Mouse (Mus musculus) CH12.LX (cell line): ENCODE measurements around the gene Hist1h4b. TPM values are rescaled to one million over a fixed set of nuclear protein-coding genes. Genes with fewer than 3 reads are reported as not detected.
A peak's percentile ranks its signal among the peaks of the same experiment; 100 is the strongest.

Experiments used
- DNase-seq: peaks from one replicate; pipeline ENCODE4 v3.0.0-alpha.2; 2013; ENCODE audit errors: extremely low read depth
- H3K27ac ChIP-seq: 2 replicates; pipeline ENCODE4 v1.5.1; 2012; ENCODE audit warnings: low read depth, mild to moderate bottlenecking, control low read depth, moderate library complexity; ENCODE audit not compliant: insufficient read depth
- H3K27me3 ChIP-seq: replicated peaks from 2 replicates; pipeline ENCODE3; 2012; ENCODE audit warnings: inconsistent platforms
- H3K36me3 ChIP-seq, 2 experiments: replicated peaks in 1 of 2; 2 replicates each; pipeline versions ENCODE3 to v1.6.1; 2012; ENCODE audit warnings: inconsistent platforms in 1 of 2, low read length in 1 of 2, mild to moderate bottlenecking in 1 of 2, mixed read lengths in 1 of 2, moderate library complexity in 1 of 2; ENCODE audit not compliant: control insufficient read depth in 1 of 2, insufficient read depth in 1 of 2
- H3K4me1 ChIP-seq, 2 experiments: 2 replicates each; pipeline ENCODE4 v1.6.1; 2012; ENCODE audit warnings: inconsistent platforms in 1 of 2, moderate library complexity in 1 of 2; ENCODE audit not compliant: insufficient read depth in 2 of 2, control insufficient read depth in 1 of 2
- H3K4me2 ChIP-seq: 2 replicates; pipeline ENCODE4 v1.6.1; 2012; ENCODE audit warnings: low read depth, mild to moderate bottlenecking, control low read depth; ENCODE audit not compliant: poor library complexity, insufficient read depth, severe bottlenecking
- H3K4me3 ChIP-seq, 3 experiments: fragments of 150-350 bp in 1 of 3; sonication (generic) in 1 of 3; replicated peaks in 1 of 3; 2 replicates each; pipeline versions ENCODE3 to v1.5.1; 2011 to 2012; ENCODE audit warnings: low read depth in 2 of 3, low read length in 2 of 3, mild to moderate bottlenecking in 2 of 3, moderate library complexity in 2 of 3, control low read depth in 1 of 3, improper control_type of control experiment in 1 of 3, inconsistent platforms in 1 of 3, mixed read lengths in 1 of 3; ENCODE audit not compliant: poor library complexity in 1 of 3
- H3K79me2 ChIP-seq: replicated peaks from 2 replicates; pipeline ENCODE4 v1.6.1; 2012; ENCODE audit warnings: mild to moderate bottlenecking, moderate library complexity; ENCODE audit not compliant: control insufficient read depth, poor library complexity, insufficient read depth, severe bottlenecking; ENCODE audit errors: extremely low read depth
- H3K9ac ChIP-seq: 2 replicates; pipeline ENCODE4 v1.6.1; 2012; ENCODE audit warnings: low read depth, mild to moderate bottlenecking, control low read depth, moderate library complexity; ENCODE audit not compliant: insufficient read depth
- H3K9me3 ChIP-seq: replicated peaks from 2 replicates; pipeline ENCODE3; 2012; ENCODE audit warnings: low read length, inconsistent platforms, mixed read lengths
- BHLHE40 ChIP-seq: IDR thresholded peaks from 2 replicates; pipeline ENCODE4 v1.6.1; 2011; ENCODE audit warnings: mild to moderate bottlenecking, low read depth, low read length, improper control_type of control experiment
- CHD1 ChIP-seq: IDR thresholded peaks from 2 replicates; pipeline ENCODE4 v1.6.1; 2012; ENCODE audit warnings: low read depth, low read length, improper control_type of control experiment, inconsistent platforms
- CHD2 ChIP-seq: IDR thresholded peaks from 2 replicates; pipeline ENCODE4 v1.6.1; 2011; ENCODE audit warnings: low read length, improper control_type of control experiment
- CTCF ChIP-seq, 2 experiments: IDR thresholded peaks in 1 of 2; conservative IDR thresholded peaks in 1 of 2; 2 replicates each; pipeline ENCODE4 v1.5.1; 2011 to 2012; ENCODE audit warnings: low read depth in 2 of 2, low read length in 2 of 2, improper control_type of control experiment in 1 of 2, inconsistent platforms in 1 of 2, mild to moderate bottlenecking in 1 of 2, moderate library complexity in 1 of 2
- E2F4 ChIP-seq: IDR thresholded peaks from 2 replicates; pipeline ENCODE4 v1.6.1; 2011; ENCODE audit warnings: low read depth, low read length, improper control_type of control experiment; ENCODE audit not compliant: insufficient replicate concordance
- ELF1 ChIP-seq: IDR thresholded peaks from 2 replicates; pipeline ENCODE4 v1.6.1; 2014; ENCODE audit warnings: low read depth, mild to moderate bottlenecking, inconsistent platforms, low read length, improper control_type of control experiment
- HCFC1 ChIP-seq: IDR thresholded peaks from 2 replicates; pipeline ENCODE4 v1.6.1; 2012; ENCODE audit warnings: low read depth, mild to moderate bottlenecking, inconsistent platforms, low read length, improper control_type of control experiment
- JUND ChIP-seq: conservative IDR thresholded peaks from 2 replicates; pipeline ENCODE4 v1.6.1; 2011; ENCODE audit warnings: low read depth, low read length, improper control_type of control experiment
- KAT2A ChIP-seq: IDR thresholded peaks from 2 replicates; pipeline ENCODE4 v1.6.1; 2012; ENCODE audit warnings: low read length, improper control_type of control experiment, inconsistent platforms; ENCODE audit not compliant: insufficient replicate concordance
- MAFK ChIP-seq: IDR thresholded peaks from 2 replicates; pipeline ENCODE4 v1.6.1; 2011; ENCODE audit warnings: low read length, improper control_type of control experiment; ENCODE audit not compliant: insufficient replicate concordance
- MAX ChIP-seq: IDR thresholded peaks from 2 replicates; pipeline ENCODE4 v1.6.1; 2011; ENCODE audit warnings: low read length, improper control_type of control experiment
- MAZ ChIP-seq: IDR thresholded peaks from 2 replicates; pipeline ENCODE4 v1.6.1; 2012; ENCODE audit warnings: low read depth, mild to moderate bottlenecking, inconsistent platforms, low read length, improper control_type of control experiment, moderate library complexity
- MXI1 ChIP-seq: IDR thresholded peaks from 2 replicates; pipeline ENCODE4 v1.6.1; 2011; ENCODE audit warnings: mild to moderate bottlenecking, low read depth, low read length, improper control_type of control experiment
- NELFE ChIP-seq: IDR thresholded peaks from 2 replicates; pipeline ENCODE4 v1.6.1; 2011; ENCODE audit warnings: low read depth, low read length, improper control_type of control experiment
- NRF1 ChIP-seq: IDR thresholded peaks from 2 replicates; pipeline ENCODE4 v1.6.1; 2014; ENCODE audit warnings: low read depth, mild to moderate bottlenecking, inconsistent platforms, low read length, improper control_type of control experiment, moderate library complexity
- PAX5 ChIP-seq: IDR thresholded peaks from 2 replicates; pipeline ENCODE4 v1.6.1; 2012; ENCODE audit warnings: low read length, inconsistent platforms, mixed read lengths
- POLR2A ChIP-seq: IDR thresholded peaks from 2 replicates; pipeline ENCODE4 v1.6.1; 2011; ENCODE audit warnings: low read depth, mild to moderate bottlenecking, improper control_type of control experiment, low read length
- POLR2AphosphoS2 ChIP-seq: IDR thresholded peaks from 2 replicates; pipeline ENCODE4 v1.6.1; 2011; ENCODE audit warnings: low read depth, low read length, improper control_type of control experiment
- RAD21 ChIP-seq: IDR thresholded peaks from 2 replicates; pipeline ENCODE4 v1.6.1; 2011; ENCODE audit warnings: low read depth, mild to moderate bottlenecking, low read length, improper control_type of control experiment, moderate library complexity
- SMC3 ChIP-seq: IDR thresholded peaks from 2 replicates; pipeline ENCODE4 v1.6.1; 2011; ENCODE audit warnings: low read depth, low read length, improper control_type of control experiment
- TBP ChIP-seq: conservative IDR thresholded peaks from 2 replicates; pipeline ENCODE4 v1.6.1; 2011; ENCODE audit warnings: low read depth, low read length, improper control_type of control experiment
- TCF12 ChIP-seq: IDR thresholded peaks from 2 replicates; pipeline ENCODE4 v1.6.1; 2014; ENCODE audit warnings: low read depth, mild to moderate bottlenecking, inconsistent platforms, low read length, improper control_type of control experiment
- UBTF ChIP-seq: IDR thresholded peaks from 2 replicates; pipeline ENCODE4 v1.6.1; 2012; ENCODE audit warnings: low read depth, mild to moderate bottlenecking, inconsistent platforms, low read length, improper control_type of control experiment, moderate library complexity
- ZC3H11A ChIP-seq: IDR thresholded peaks from 2 replicates; pipeline ENCODE4 v1.6.1; 2012; ENCODE audit warnings: low read depth, mild to moderate bottlenecking, inconsistent platforms, low read length, improper control_type of control experiment
- ZMIZ1 ChIP-seq: IDR thresholded peaks from 2 replicates; pipeline ENCODE4 v1.6.1; 2012; ENCODE audit warnings: low read depth, mild to moderate bottlenecking, inconsistent platforms, low read length, improper control_type of control experiment
- dilution Hi-C: fragments of 300-500 bp; cut with MboI; formaldehyde crosslinking; loops from 2 replicates; pipeline ENCODE4 v1.14.3; 2020; ENCODE audit warnings: low sequenced_read_pairs; ENCODE audit not compliant: extremely low pct_unique_long_range_greater_than_20kb, extremely low pct_ligation_motif_present
- in situ Hi-C: fragments of 300-500 bp; cut with MboI; formaldehyde crosslinking; loops from 3 replicates; pipeline ENCODE4 v1.14.3; 2019; ENCODE audit warnings: low sequenced_read_pairs, low pct_ligation_motif_present, low pct_unique_long_range_greater_than_20kb, mixed read lengths
- polyA plus RNA-seq: library from polyadenylated mRNA; unstranded; fragments of >175 nt; gene quantifications from 2 replicates; pipeline ENCODE4 v1.2.1, GENCODE M21; 2012; ENCODE audit warnings: low read depth; ENCODE audit not compliant: insufficient read length
- total RNA-seq, 2 experiments: library from RNA; depleted of rRNA; stranded (reverse); fragments of 300-350 nt in 1 of 2; fragments of >200 nt in 1 of 2; gene quantifications; 2 replicates each; pipeline ENCODE4 v1.2.3; 2012 to 2014

Hist1h4b gene
- total and polyA plus RNA-seq, 3 experiments = 3.5 to 2,552 (median 24.8) TPM

DNA sequence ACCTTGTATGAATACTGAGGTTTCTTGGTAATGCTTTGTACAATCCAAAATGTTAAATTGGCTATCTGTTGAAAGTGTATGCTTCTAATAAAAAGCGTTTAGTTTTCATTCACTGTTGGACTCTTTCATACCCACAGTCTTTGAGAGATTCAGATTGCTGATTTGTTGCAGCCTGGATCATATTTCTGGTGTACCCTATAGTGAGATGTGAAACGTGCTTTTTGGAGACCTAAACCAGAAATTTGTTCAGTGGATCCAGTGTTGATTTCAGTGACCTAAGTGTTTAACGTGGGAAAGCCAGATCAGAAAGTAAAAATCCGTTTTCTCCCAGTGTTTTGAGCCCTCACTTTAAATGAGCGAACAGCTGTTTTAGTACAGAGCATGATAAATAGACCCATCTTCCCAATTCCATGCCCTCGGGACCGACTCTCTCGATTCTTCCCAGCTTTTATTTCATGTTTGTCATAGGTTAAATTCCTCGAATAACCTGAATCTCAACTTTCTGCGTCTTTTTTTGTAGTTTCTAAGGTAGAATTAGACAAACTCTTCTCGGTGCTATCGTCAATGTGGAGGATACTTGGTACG lies 16.5 kb upstream of the Hist1h4b start:
- Histone ChIP-seq H3K79me2 (no peaks in the 10 kb centered on the region), H3K4me1 (peaks cover 3 to 29% of the 10 kb centered on the region in 2 experiments; a peak in 3 of 4 replicates), H3K9ac (peak overlapping the region; percentile 100), H3K4me2 (peak overlapping the region; percentile 84), H3K4me3 (peak overlapping the region; percentile 54 to 74 (median 54)), H3K9me3 (no peaks in the 10 kb centered on the region), H3K27ac (peak overlapping the region; percentile 95), H3K27me3 (no peaks in the 10 kb centered on the region)
- in situ Hi-C loops = no loop called here
- peak; percentile 11; the same call in 1 of the 2 replicates for TF ChIP-seq NELFE
- TF ChIP-seq SMC3 = no peak
- TF ChIP-seq ZMIZ1 = no peak
- TF ChIP-seq, all 38 proteins: peak for 1
- no peaks in the 10 kb centered on the region for H3K36me3 ChIP-seq
- dilution Hi-C loops = loop anchor here (10.0 kb wide), 1 partner anchor 46 kb away; the partner anchor contains the start of genes Hist1h1t and Hist1h4c
- no peak for DNase-seq

DNA sequence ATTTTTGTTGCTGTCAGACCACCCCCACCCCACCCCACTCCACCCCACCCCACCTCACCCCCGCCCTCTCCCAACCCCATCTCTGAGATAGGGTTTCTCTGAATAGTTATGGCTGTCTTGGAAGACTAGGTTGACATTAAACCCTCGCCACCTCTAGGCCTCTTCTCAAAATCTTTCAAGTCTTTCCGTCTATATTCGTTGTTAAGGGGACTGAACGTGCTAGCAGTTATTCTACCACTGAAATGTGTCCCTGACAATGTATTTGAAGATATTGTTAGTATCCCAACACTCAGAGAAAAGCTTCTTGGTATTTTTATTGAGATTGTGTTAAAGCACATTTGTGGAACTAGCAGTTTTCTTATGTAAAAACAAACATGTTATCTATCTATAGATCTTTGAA lies 15.9 kb upstream of the Hist1h4b start:
- Histone ChIP-seq H3K4me1 (peaks cover 3 to 29% of the 10 kb centered on the region in 2 experiments; a peak in 3 of 4 replicates), H3K4me2 (peak overlapping the region; percentile 84), H3K9me3 (no peaks in the 10 kb centered on the region), H3K79me2 (no peaks in the 10 kb centered on the region), H3K9ac (peak overlapping the region; percentile 100), H3K36me3 (no peaks in the 10 kb centered on the region), H3K27me3 (no peaks in the 10 kb centered on the region), H3K27ac (peak overlapping the region; percentile 57; the same call in 1 of the 2 replicates), H3K4me3 (peak overlapping the region in 2 of 3 experiments; percentile 30 to 54)
- dilution Hi-C loops (loop anchor here (10.0 kb wide), 1 partner anchor 46 kb away; the partner anchor contains the start of genes Hist1h1t and Hist1h4c), in situ Hi-C loops (no loop called here)
- peak; percentile 46 for DNase-seq
- TF ChIP-seq TCF12 (no peak), CHD2 (no peak), CHD1 (peak; percentile 58; the same call in 1 of the 2 replicates), RAD21 (no peak), SMC3 (no peak), MAZ (0 out of 2 replicates have a peak, but pooled peaks have one; percentile 26), HCFC1 (0 out of 2 replicates have a peak, but pooled peaks have one; percentile 25), ZMIZ1 (no peak), CTCF (conservative IDR thresholded peaks at IDR 0.05 in 1 of 2, IDR thresholded peaks at IDR 0.05 in 1 of 2; ENCODE audit: low read depth in 2 of 2, low read length in 2 of 2) (no peak), KAT2A (no peak), MAX (no peak), TBP (no peak), POLR2A (no peak), ELF1 (no peak), UBTF (no peak), E2F4 (no peak), NELFE (no peak; the same call in 1 of the 2 replicates), MXI1 (no peak), ZC3H11A (no peak), PAX5 (no peak), MAFK (no peak), POLR2AphosphoS2 (no peak), JUND (no peak), NRF1 (no peak), BHLHE40 (no peak)
